Mouse (Mus musculus) megakaryocyte, embryonic 14.5 days (primary cell): ENCODE results near the gene Loxl3.

Source experiments
- FLI1 ChIP-seq: IDR thresholded peaks from 2 replicates; pipeline ENCODE4 v1.6.1; 2012; ENCODE audit warnings: low read length, inconsistent platforms, mixed read lengths
- GATA1 ChIP-seq: IDR thresholded peaks from 3 replicates; pipeline ENCODE4 v1.6.1; 2012; ENCODE audit warnings: mixed read lengths, low read length, inconsistent platforms, borderline replicate concordance

DNA sequence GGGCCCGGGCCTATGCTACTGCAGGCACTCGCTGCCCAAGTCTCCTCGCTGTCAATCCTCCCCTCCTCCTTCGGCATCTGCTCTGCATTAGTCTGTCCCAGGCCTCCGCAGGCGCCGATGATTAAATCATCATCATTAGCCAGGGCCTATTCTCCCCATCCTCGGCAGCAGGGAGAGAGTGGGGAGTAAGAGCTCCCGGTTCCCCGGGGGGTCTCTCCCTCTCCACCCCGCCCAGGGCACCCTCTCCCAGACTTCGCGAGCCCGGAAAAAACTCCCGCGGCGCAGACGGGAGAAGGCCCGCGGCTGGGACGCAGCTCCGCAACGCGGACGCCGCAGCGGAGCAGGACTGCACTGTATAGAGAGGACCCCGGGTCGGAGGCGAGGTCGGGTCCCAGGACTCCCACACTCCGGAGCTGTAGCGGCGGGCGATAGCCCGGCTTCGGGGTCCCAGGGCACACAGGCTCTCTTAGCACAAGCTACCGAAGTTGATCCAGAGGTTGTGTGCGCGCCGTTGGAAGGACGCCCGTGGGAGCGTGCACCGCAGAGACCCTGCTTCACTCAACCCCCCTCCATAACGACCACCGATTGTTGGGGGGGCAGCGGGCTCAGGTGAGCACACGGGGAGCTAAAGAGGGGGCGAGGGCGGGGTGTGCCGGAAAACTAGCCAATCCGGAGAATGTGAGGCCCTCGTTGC, 43.8 kb downstream of the Loxl3 start, which contains the start of gene Pcgf1:
- no peak for TF ChIP-seq GATA1
- no peak for TF ChIP-seq FLI1
